Mouse (Mus musculus) myocyte (in vitro differentiated cells): ENCODE measurements around the gene 1700024G13Rik.

Source experiments
- CEBPB ChIP-seq: IDR thresholded peaks from 2 replicates; pipeline ENCODE4 v1.6.1; 2011; ENCODE audit warnings: mild to moderate bottlenecking, moderate library complexity; ENCODE audit not compliant: poor library complexity, insufficient read depth, severe bottlenecking
- E2F4 ChIP-seq: IDR thresholded peaks from one replicate; pipeline ENCODE4 v1.6.1; 2011; ENCODE audit warnings: mild to moderate bottlenecking, control low read depth, moderate library complexity; ENCODE audit not compliant: insufficient read depth
- MAX ChIP-seq: IDR thresholded peaks from one replicate; pipeline ENCODE4 v1.6.1; 2011; ENCODE audit warnings: low read depth, mild to moderate bottlenecking, control low read depth
- MYOD1 ChIP-seq, 3 experiments: IDR thresholded peaks; one replicate each; pipeline ENCODE4 v1.6.1; 2011; ENCODE audit warnings: control low read depth in 2 of 3, low read depth in 2 of 3, mild to moderate bottlenecking in 2 of 3, moderate library complexity in 1 of 3; ENCODE audit not compliant: insufficient read length in 2 of 3, control insufficient read depth in 1 of 3
- MYOG ChIP-seq, 3 experiments: IDR thresholded peaks; one replicate each; pipeline ENCODE4 v1.6.1; 2011; ENCODE audit warnings: control low read depth in 2 of 3, low read depth in 2 of 3, mild to moderate bottlenecking in 2 of 3; ENCODE audit not compliant: insufficient read length in 2 of 3, control insufficient read depth in 1 of 3, insufficient read depth in 1 of 3
- POLR2A ChIP-seq: IDR thresholded peaks from one replicate; pipeline ENCODE4 v1.6.1; 2011; ENCODE audit warnings: low read depth, mild to moderate bottlenecking, control low read depth, moderate library complexity; ENCODE audit not compliant: insufficient read length
- TCF12 ChIP-seq: IDR thresholded peaks from one replicate; pipeline ENCODE4 v1.6.1; 2011; ENCODE audit warnings: mild to moderate bottlenecking, control low read depth; ENCODE audit not compliant: poor library complexity, insufficient read depth, severe bottlenecking
- TCF3 ChIP-seq: IDR thresholded peaks from one replicate; pipeline ENCODE4 v1.6.1; 2011; ENCODE audit warnings: low read depth, control low read depth; ENCODE audit not compliant: insufficient read length
- USF1 ChIP-seq: IDR thresholded peaks from one replicate; pipeline ENCODE4 v1.6.1; 2011; ENCODE audit warnings: low read depth, mild to moderate bottlenecking, control low read depth, moderate library complexity

DNA sequence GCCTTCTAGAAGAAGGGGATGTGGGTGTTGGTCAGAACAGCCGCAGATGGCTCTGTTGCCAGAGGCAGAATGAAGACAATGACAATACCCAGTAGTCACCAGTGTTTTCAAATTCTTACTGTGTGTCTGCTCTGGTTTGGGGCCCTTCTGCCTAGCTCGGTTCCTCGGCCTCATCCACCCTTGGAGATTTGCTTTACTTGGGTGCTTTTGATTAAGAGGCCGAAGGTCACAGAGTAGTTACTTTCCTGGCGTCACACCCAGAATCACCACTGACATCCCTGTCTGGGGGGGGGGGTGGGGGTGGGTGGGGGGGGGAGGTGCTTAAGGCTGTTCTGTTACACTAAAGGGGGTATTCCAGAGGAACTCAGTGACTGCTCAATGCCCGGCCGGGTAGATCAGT is 23.8 kb downstream of the 1700024G13Rik start:
- no peak for TF ChIP-seq MAX
- TF ChIP-seq E2F4 = no peak
- no peak for TF ChIP-seq TCF12
- no peak for TF ChIP-seq MYOG (IDR thresholded peaks at IDR 0.05; ENCODE audit: control insufficient read depth in 1 of 3, insufficient read depth in 1 of 3, insufficient read length in 2 of 3, low read depth in 2 of 3)
- no peak for TF ChIP-seq CEBPB
- no peak for TF ChIP-seq POLR2A
- no peak for TF ChIP-seq MYOD1 (IDR thresholded peaks at IDR 0.05; ENCODE audit: control insufficient read depth in 1 of 3, insufficient read length in 2 of 3, low read depth in 2 of 3)
- no peak for TF ChIP-seq TCF3
- no peak for TF ChIP-seq USF1
